Mouse (Mus musculus): ENCODE results near the gene Cntn1. TPM values are rescaled to one million over a fixed set of nuclear protein-coding genes. Genes with fewer than 3 reads are reported as not detected.

Gene Cntn1
- total RNA-seq, 1 experiment, result 0.62 TPM

- TF ChIP-seq ZNF384 (IDR thresholded peaks at IDR 0.05; ENCODE audit: low read depth, low read length), result no peak
- TF ChIP-seq CHD2 (IDR thresholded peaks at IDR 0.05; ENCODE audit: low read depth, low read length), result no peak
- no peak for TF ChIP-seq ZC3H11A (IDR thresholded peaks at IDR 0.05; ENCODE audit: borderline replicate concordance, low read depth, low read length)
- no peak for TF ChIP-seq HCFC1 (IDR thresholded peaks at IDR 0.05; ENCODE audit: borderline replicate concordance, insufficient read depth, low read length)
- no peak for TF ChIP-seq MAFK (IDR thresholded peaks at IDR 0.05; ENCODE audit: insufficient read depth, low read depth, low read length)
- Histone ChIP-seq H3K4me1 (ENCODE audit: control insufficient read depth in 2 of 2, insufficient read depth in 2 of 2, low read length in 2 of 2, poor library complexity in 1 of 2) (no peaks in the 10 kb centered on the region), H3K9ac (ENCODE audit: insufficient read depth, low read depth, low read length, poor library complexity, severe bottlenecking) (no peak overlapping the region), H3K36me3 (ENCODE audit: control insufficient read depth, insufficient read depth, low read length, poor library complexity, severe bottlenecking) (no peaks in the 10 kb centered on the region), H3K9me3 (ENCODE audit: control insufficient read depth, insufficient read depth, low read depth, low read length) (no peaks in the 10 kb centered on the region), H3K4me3 (ENCODE audit: insufficient read depth in 1 of 2, low read depth in 1 of 2, low read length in 2 of 2, poor library complexity in 1 of 2, severe bottlenecking in 1 of 2) (no peak overlapping the region), H3K27ac (ENCODE audit: insufficient read depth, low read depth, low read length, poor library complexity, severe bottlenecking) (no peak overlapping the region)
- DNase-seq (ENCODE audit: low read depth, low spot score), result no peak
- in situ Hi-C loops (cut with MboI; ENCODE audit: low sequenced_read_pairs in 2 of 2, unreplicated experiment in 2 of 2), result no loop called here
Measured at GRCm38 (mm10) chr15:92042538-92042937, 8.4 kb upstream of the Cntn1 start.

- no peak for TF ChIP-seq ZC3H11A (IDR thresholded peaks at IDR 0.05; ENCODE audit: borderline replicate concordance, low read depth, low read length)
- TF ChIP-seq ZNF384 (IDR thresholded peaks at IDR 0.05; ENCODE audit: low read depth, low read length), result no peak
- TF ChIP-seq MAFK (IDR thresholded peaks at IDR 0.05; ENCODE audit: insufficient read depth, low read depth, low read length), result no peak
- TF ChIP-seq CHD2 (IDR thresholded peaks at IDR 0.05; ENCODE audit: low read depth, low read length), result no peak
- TF ChIP-seq HCFC1 (IDR thresholded peaks at IDR 0.05; ENCODE audit: borderline replicate concordance, insufficient read depth, low read length), result no peak
- in situ Hi-C loops (cut with MboI; ENCODE audit: low sequenced_read_pairs in 2 of 2, unreplicated experiment in 2 of 2), result no loop called here
- Histone ChIP-seq H3K36me3 (ENCODE audit: control insufficient read depth, insufficient read depth, low read length, poor library complexity, severe bottlenecking) (no peaks in the 10 kb centered on the region), H3K27ac (ENCODE audit: insufficient read depth, low read depth, low read length, poor library complexity, severe bottlenecking) (no peak overlapping the region), H3K4me1 (ENCODE audit: control insufficient read depth in 2 of 2, insufficient read depth in 2 of 2, low read length in 2 of 2, poor library complexity in 1 of 2) (no peaks in the 10 kb centered on the region; a peak in 1 of 4 replicates), H3K9ac (ENCODE audit: insufficient read depth, low read depth, low read length, poor library complexity, severe bottlenecking) (no peak overlapping the region), H3K4me3 (ENCODE audit: insufficient read depth in 1 of 2, low read depth in 1 of 2, low read length in 2 of 2, poor library complexity in 1 of 2, severe bottlenecking in 1 of 2) (no peak overlapping the region), H3K9me3 (ENCODE audit: control insufficient read depth, insufficient read depth, low read depth, low read length) (no peaks in the 10 kb centered on the region)
- DNase-seq (ENCODE audit: low read depth, low spot score), result no peak
Measured at GRCm38 (mm10) chr15:92046042-92046441, 4.9 kb upstream of the Cntn1 start.

GRCm38 (mm10) chr15:92048031-92048430, 2.9 kb upstream of the Cntn1 start:
- H3K4me1 ChIP-seq (ENCODE audit: control insufficient read depth in 2 of 2, insufficient read depth in 2 of 2, low read length in 2 of 2, poor library complexity in 1 of 2), result no peaks in the 10 kb centered on the region; a peak in 1 of 4 replicates
- no peak overlapping the region for H3K27ac ChIP-seq (ENCODE audit: insufficient read depth, low read depth, low read length, poor library complexity, severe bottlenecking)
- no peak for DNase-seq (ENCODE audit: low read depth, low spot score)
- H3K36me3 ChIP-seq (ENCODE audit: control insufficient read depth, insufficient read depth, low read length, poor library complexity, severe bottlenecking), result no peaks in the 10 kb centered on the region
- no peak overlapping the region for H3K4me3 ChIP-seq (ENCODE audit: insufficient read depth in 1 of 2, low read depth in 1 of 2, low read length in 2 of 2, poor library complexity in 1 of 2, severe bottlenecking in 1 of 2)
- TF ChIP-seq MAFK (IDR thresholded peaks at IDR 0.05; ENCODE audit: insufficient read depth, low read depth, low read length) (no peak), CHD2 (IDR thresholded peaks at IDR 0.05; ENCODE audit: low read depth, low read length) (no peak), ZC3H11A (IDR thresholded peaks at IDR 0.05; ENCODE audit: borderline replicate concordance, low read depth, low read length) (no peak), HCFC1 (IDR thresholded peaks at IDR 0.05; ENCODE audit: borderline replicate concordance, insufficient read depth, low read length) (no peak), ZNF384 (IDR thresholded peaks at IDR 0.05; ENCODE audit: low read depth, low read length) (no peak)
- H3K9me3 ChIP-seq (ENCODE audit: control insufficient read depth, insufficient read depth, low read depth, low read length), result no peaks in the 10 kb centered on the region
- H3K9ac ChIP-seq (ENCODE audit: insufficient read depth, low read depth, low read length, poor library complexity, severe bottlenecking), result no peak overlapping the region
- in situ Hi-C loops (cut with MboI; ENCODE audit: low sequenced_read_pairs in 2 of 2, unreplicated experiment in 2 of 2), result no loop called here

DNA sequence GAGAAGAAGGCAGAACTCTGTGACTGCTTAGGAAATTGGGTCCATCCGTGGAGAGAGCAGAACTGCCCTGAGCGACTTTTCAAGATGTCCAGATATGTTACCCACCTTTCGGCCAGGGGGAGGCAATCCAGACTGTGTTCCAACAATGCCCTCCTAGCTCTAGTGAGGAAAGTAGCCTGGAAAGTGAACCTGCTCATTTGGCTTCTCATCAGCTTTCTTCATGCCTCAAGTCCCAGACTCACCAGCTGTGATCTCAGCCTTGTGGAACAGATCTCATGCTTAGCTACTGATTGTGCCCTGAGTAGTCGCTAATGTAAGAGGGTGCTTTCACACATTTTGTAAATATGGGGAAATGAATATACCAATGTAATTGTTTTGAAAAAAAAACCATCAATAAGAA, 2.4 kb upstream of the Cntn1 start:
- H3K27ac ChIP-seq (ENCODE audit: insufficient read depth, low read depth, low read length, poor library complexity, severe bottlenecking), result no peak overlapping the region
- no peak for TF ChIP-seq CHD2 (IDR thresholded peaks at IDR 0.05; ENCODE audit: low read depth, low read length)
- no peak for TF ChIP-seq MAFK (IDR thresholded peaks at IDR 0.05; ENCODE audit: insufficient read depth, low read depth, low read length)
- TF ChIP-seq ZNF384 (IDR thresholded peaks at IDR 0.05; ENCODE audit: low read depth, low read length), result no peak
- no peak for TF ChIP-seq ZC3H11A (IDR thresholded peaks at IDR 0.05; ENCODE audit: borderline replicate concordance, low read depth, low read length)
- no peak for TF ChIP-seq HCFC1 (IDR thresholded peaks at IDR 0.05; ENCODE audit: borderline replicate concordance, insufficient read depth, low read length)
- no peak overlapping the region for H3K9ac ChIP-seq (ENCODE audit: insufficient read depth, low read depth, low read length, poor library complexity, severe bottlenecking)
- H3K4me1 ChIP-seq (ENCODE audit: control insufficient read depth in 2 of 2, insufficient read depth in 2 of 2, low read length in 2 of 2, poor library complexity in 1 of 2), result no peaks in the 10 kb centered on the region; a peak in 1 of 4 replicates
- no peak overlapping the region for H3K4me3 ChIP-seq (ENCODE audit: insufficient read depth in 1 of 2, low read depth in 1 of 2, low read length in 2 of 2, poor library complexity in 1 of 2, severe bottlenecking in 1 of 2)
- H3K36me3 ChIP-seq (ENCODE audit: control insufficient read depth, insufficient read depth, low read length, poor library complexity, severe bottlenecking), result no peaks in the 10 kb centered on the region
- in situ Hi-C loops (cut with MboI; ENCODE audit: low sequenced_read_pairs in 2 of 2, unreplicated experiment in 2 of 2), result no loop called here
- H3K9me3 ChIP-seq (ENCODE audit: control insufficient read depth, insufficient read depth, low read depth, low read length), result no peaks in the 10 kb centered on the region
- no peak for DNase-seq (ENCODE audit: low read depth, low spot score)
